Mouse (Mus musculus) midbrain, embryonic 14.5 days (tissue): ENCODE data around the gene Catspere2. TPM values are rescaled to one million over a fixed set of nuclear protein-coding genes. Genes with fewer than 3 reads are reported as not detected.
"Not testable (repeated sequence)": the region's sequence is repeated elsewhere in the genome, so short reads cannot be mapped to it uniquely, and the experiment has no call there.

ENCODE experiments used
- ATAC-seq: fragments of 200-750 bp; cut with Nextera tagmentation; 2 replicates; pipeline ENCODE4 v1.8.0; 2017; ENCODE audit warnings: moderate number of reproducible peaks, moderate library complexity; ENCODE audit not compliant: low FRiP score, low TSS enrichment
- DNase-seq: peaks from one replicate; pipeline ENCODE4 v3.0.0-alpha.2; 2015
- H3K27ac ChIP-seq: fragments of 300-500 bp; sonication (generic); replicated peaks from 2 replicates; pipeline ENCODE4 v1.5.1; 2014; ENCODE audit warnings: mild to moderate bottlenecking, low read depth, low read length, moderate library complexity
- H3K27me3 ChIP-seq: fragments of 300-500 bp; sonication (generic); 2 replicates; pipeline ENCODE4 v1.6.1; 2014; ENCODE audit warnings: low read length, control low read depth, mixed read lengths; ENCODE audit not compliant: control insufficient read depth, insufficient read depth
- H3K36me3 ChIP-seq: fragments of 300-500 bp; sonication (generic); 2 replicates; pipeline ENCODE4 v1.6.1; 2014; ENCODE audit warnings: low read length, control low read depth; ENCODE audit not compliant: control insufficient read depth, insufficient read depth
- H3K4me1 ChIP-seq: fragments of 300-500 bp; sonication (generic); 2 replicates; pipeline ENCODE4 v1.6.1; 2014; ENCODE audit warnings: mild to moderate bottlenecking, antibody characterized with exemption, low read length, control low read depth; ENCODE audit not compliant: control insufficient read depth, insufficient read depth
- H3K4me2 ChIP-seq: fragments of 300-500 bp; sonication (generic); 2 replicates; pipeline ENCODE4 v1.6.1; 2014; ENCODE audit warnings: mild to moderate bottlenecking, low read length, moderate library complexity
- H3K4me3 ChIP-seq: fragments of 300-500 bp; sonication (generic); replicated peaks from 2 replicates; pipeline ENCODE4 v1.5.1; 2014; ENCODE audit warnings: low read depth, low read length
- H3K9ac ChIP-seq: fragments of 300-500 bp; sonication (generic); replicated peaks from 2 replicates; pipeline ENCODE4 v1.6.1; 2014; ENCODE audit warnings: mild to moderate bottlenecking, low read length, moderate library complexity
- H3K9me3 ChIP-seq: fragments of 300-500 bp; sonication (generic); 2 replicates; pipeline ENCODE4 v1.6.1; 2016; ENCODE audit warnings: low read length, control low read depth, mixed read lengths; ENCODE audit not compliant: control insufficient read depth
- WGBS: fragments of 180-500 bp; shearing (Covaris S2); extraction: QIAGEN DNeasy Blood & Tissue Kit; methylation state at CpG from one replicate; pipeline ENCODE4 v1.1.7; 2014; 5-methylcytosine and 5-hydroxymethylcytosine counted together
- polyA plus RNA-seq: library from polyadenylated mRNA; unstranded; fragments of >200 nt; fragmentation: Nextera tagmentation; extraction: Ambion mirVana; gene quantifications from 2 replicates; pipeline ENCODE4 v1.2.1, GENCODE M21; 2014

Catspere2 gene
- polyA plus RNA-seq = 0.11 and 0.26 TPM in 2 replicates

- Histone ChIP-seq H3K27ac (peak within 1 kb of the TSS; percentile 70), H3K4me3 (peak within 1 kb of the TSS; percentile 53), H3K4me2 (peak within 1 kb of the TSS; percentile 50), H3K9ac (peak within 1 kb of the TSS; percentile 51; the same call in 1 of the 2 replicates)
- H3K36me3 ChIP-seq, H3K9me3 ChIP-seq, H3K27me3 ChIP-seq, H3K4me1 ChIP-seq: not testable (repeated sequence)
- ATAC-seq = peak; percentile 98
- 0% methylated on average over 21 of the region's 21 CpGs for WGBS
- DNase-seq = peak; percentile 96
Observed at GRCm38 (mm10) chr1:177983024-177983450, at the start of gene Catspere2. Catspere2 (plus strand) TSS chr1:177983423.

GRCm38 (mm10) chr1:177940422-177940977, 42.7 kb upstream of the Catspere2 start:
- not testable (repeated sequence) for H3K4me2 ChIP-seq, H3K36me3 ChIP-seq, H3K9ac ChIP-seq, H3K9me3 ChIP-seq, H3K27ac ChIP-seq, H3K4me1 ChIP-seq, H3K27me3 ChIP-seq, H3K4me3 ChIP-seq
- peak; percentile 23 for DNase-seq
- 0% methylated on average over 2 of the region's 4 CpGs for whole genome bisulfite sequencing
- ATAC-seq = 0 out of 2 replicates have a peak, but pooled peaks have one; percentile 20

GRCm38 (mm10) chr1:177981276-177981675, 1.9 kb upstream of the Catspere2 start:
- no peak for ATAC-seq
- H3K4me3 ChIP-seq = no peak overlapping the region
- H3K27me3 ChIP-seq = no peaks in the 10 kb centered on the region
- WGBS = 88% methylated on average over 1 of the region's 1 CpGs
- no peak overlapping the region for H3K9ac ChIP-seq
- no peaks in the 10 kb centered on the region for H3K9me3 ChIP-seq
- no peak for DNase-seq
- H3K36me3 ChIP-seq = no peaks in the 10 kb centered on the region
- H3K4me2 ChIP-seq = no peak overlapping the region
- no peaks in the 10 kb centered on the region for H3K4me1 ChIP-seq
- H3K27ac ChIP-seq = no peak overlapping the region

- not testable (repeated sequence) for H3K27me3 ChIP-seq, H3K4me1 ChIP-seq, H3K36me3 ChIP-seq, H3K9me3 ChIP-seq, DNase-seq
- peak; percentile 65; the same call in 1 of the 2 replicates for ATAC-seq
- WGBS = under 1% methylated on average over 24 of the region's 41 CpGs
- peak overlapping the region; percentile 53 for H3K4me3 ChIP-seq
- peak overlapping the region; percentile 70 for H3K27ac ChIP-seq
- peak overlapping the region; percentile 51; the same call in 1 of the 2 replicates for H3K9ac ChIP-seq
- H3K4me2 ChIP-seq = peak overlapping the region; percentile 50
Observed at GRCm38 (mm10) chr1:177983582-177983981, 359 bp downstream of the Catspere2 start.

- no peak for ATAC-seq
- H3K9me3 ChIP-seq = 0 out of 2 replicates have a peak, but pooled peaks cover 3% of the 10 kb centered on the region
- no peaks in the 10 kb centered on the region for H3K36me3 ChIP-seq
- H3K9ac ChIP-seq = no peak overlapping the region
- DNase-seq = peak; percentile 32
- H3K4me1 ChIP-seq = no peaks in the 10 kb centered on the region
- H3K27me3 ChIP-seq = no peaks in the 10 kb centered on the region
- H3K27ac ChIP-seq = no peak overlapping the region
- H3K4me2 ChIP-seq = peak overlapping the region; percentile 46
- 0 out of 2 replicates have a peak overlapping the region, but pooled peaks have one; percentile 10 for H3K4me3 ChIP-seq
- 65% methylated on average over 9 of the region's 9 CpGs for WGBS
Observed at GRCm38 (mm10) chr1:177984206-177984605, 983 bp downstream of the Catspere2 start.

- H3K27me3 ChIP-seq, H3K27ac ChIP-seq, H3K4me2 ChIP-seq, ATAC-seq, DNase-seq, H3K9ac ChIP-seq, H3K36me3 ChIP-seq, H3K4me3 ChIP-seq, H3K4me1 ChIP-seq, H3K9me3 ChIP-seq: not testable (repeated sequence)
- WGBS = 79% methylated on average over 1 of the region's 1 CpGs
Observed at GRCm38 (mm10) chr1:177987476-177987875, 4.3 kb downstream of the Catspere2 start.

GRCm38 (mm10) chr1:178072798-178073197, 89.6 kb downstream of the Catspere2 start:
- 58% methylated on average over 4 of the region's 4 CpGs for WGBS
- not testable (repeated sequence) for H3K27me3 ChIP-seq, DNase-seq, H3K27ac ChIP-seq, H3K4me1 ChIP-seq, H3K9me3 ChIP-seq, ATAC-seq, H3K4me3 ChIP-seq, H3K9ac ChIP-seq, H3K36me3 ChIP-seq, H3K4me2 ChIP-seq

GRCm38 (mm10) chr1:178097865-178098264, 114.6 kb downstream of the Catspere2 start:
- not testable (repeated sequence) for H3K9ac ChIP-seq, H3K4me3 ChIP-seq, H3K4me1 ChIP-seq, H3K9me3 ChIP-seq, H3K27me3 ChIP-seq, H3K4me2 ChIP-seq, DNase-seq, H3K36me3 ChIP-seq, ATAC-seq, H3K27ac ChIP-seq

GRCm38 (mm10) chr1:178108514-178108913, 125.3 kb downstream of the Catspere2 start:
- H3K4me2 ChIP-seq, H3K9me3 ChIP-seq, H3K9ac ChIP-seq, H3K4me3 ChIP-seq, ATAC-seq, H3K36me3 ChIP-seq, DNase-seq, H3K27ac ChIP-seq, H3K4me1 ChIP-seq, H3K27me3 ChIP-seq: not testable (repeated sequence)
- WGBS = 78% methylated on average over 1 of the region's 1 CpGs
